Mouse (Mus musculus) MEL (cell line): ENCODE measurements at regions not wholly inside any gene's neighbourhood (a gene's known extent, or its start where the extent isn't known, plus 50 kb on each side); places are given as distances from the start of the nearest gene placed in this dataset.

Source experiments
- CTCF ChIP-seq, 3 experiments: IDR thresholded peaks in 2 of 3; conservative IDR thresholded peaks in 1 of 3; 2 replicates each; pipeline ENCODE4 v1.5.1; 2011 to 2012; ENCODE audit warnings: low read length in 3 of 3, low read depth in 2 of 3, mild to moderate bottlenecking in 2 of 3, improper control_type of control experiment in 1 of 3, inconsistent platforms in 1 of 3, mixed read lengths in 1 of 3, moderate library complexity in 1 of 3; ENCODE audit not compliant: control insufficient read depth in 1 of 3, insufficient read depth in 1 of 3, poor library complexity in 1 of 3, severe bottlenecking in 1 of 3
- EP300 ChIP-seq, 2 experiments: IDR thresholded peaks; 2 replicates each; pipeline ENCODE4 v1.6.1; 2011; ENCODE audit warnings: improper control_type of control experiment in 2 of 2, low read length in 2 of 2, low read depth in 1 of 2, mild to moderate bottlenecking in 1 of 2
- KAT2A ChIP-seq: conservative IDR thresholded peaks from 2 replicates; pipeline ENCODE4 v1.6.1; 2012; ENCODE audit warnings: low read depth, low read length, improper control_type of control experiment, inconsistent platforms
- MAFK ChIP-seq: IDR thresholded peaks from 2 replicates; pipeline ENCODE4 v1.6.1; 2011; ENCODE audit warnings: low read depth, mild to moderate bottlenecking, low read length, improper control_type of control experiment, borderline replicate concordance
- POLR2A ChIP-seq, 2 experiments: IDR thresholded peaks; 2 replicates each; pipeline ENCODE4 v1.6.1; 2011 to 2012; ENCODE audit warnings: low read length in 2 of 2, mild to moderate bottlenecking in 2 of 2, control low read depth in 1 of 2, improper control_type of control experiment in 1 of 2, low read depth in 1 of 2, moderate library complexity in 1 of 2; ENCODE audit not compliant: control insufficient read depth in 1 of 2, insufficient read depth in 1 of 2, poor library complexity in 1 of 2
- TCF12 ChIP-seq: IDR thresholded peaks from 2 replicates; pipeline ENCODE4 v1.6.1; 2014; ENCODE audit warnings: low read depth, mild to moderate bottlenecking, inconsistent platforms, low read length, improper control_type of control experiment, moderate library complexity
- USF1 ChIP-seq: IDR thresholded peaks from 2 replicates; pipeline ENCODE4 v1.6.1; 2014; ENCODE audit warnings: low read depth, mild to moderate bottlenecking, inconsistent platforms, low read length, improper control_type of control experiment, moderate library complexity
- ZKSCAN1 ChIP-seq: IDR thresholded peaks from 2 replicates; pipeline ENCODE4 v1.6.1; 2012; ENCODE audit warnings: low read depth, mild to moderate bottlenecking, inconsistent platforms, low read length, improper control_type of control experiment, moderate library complexity
- ZMIZ1 ChIP-seq: IDR thresholded peaks from 2 replicates; pipeline ENCODE4 v1.6.1; 2012; ENCODE audit warnings: low read depth, mild to moderate bottlenecking, inconsistent platforms, low read length, improper control_type of control experiment, moderate library complexity
- ZNF384 ChIP-seq: IDR thresholded peaks from 2 replicates; pipeline ENCODE4 v1.6.1; 2012; ENCODE audit warnings: low read depth, mild to moderate bottlenecking, inconsistent platforms, low read length, improper control_type of control experiment

DNA sequence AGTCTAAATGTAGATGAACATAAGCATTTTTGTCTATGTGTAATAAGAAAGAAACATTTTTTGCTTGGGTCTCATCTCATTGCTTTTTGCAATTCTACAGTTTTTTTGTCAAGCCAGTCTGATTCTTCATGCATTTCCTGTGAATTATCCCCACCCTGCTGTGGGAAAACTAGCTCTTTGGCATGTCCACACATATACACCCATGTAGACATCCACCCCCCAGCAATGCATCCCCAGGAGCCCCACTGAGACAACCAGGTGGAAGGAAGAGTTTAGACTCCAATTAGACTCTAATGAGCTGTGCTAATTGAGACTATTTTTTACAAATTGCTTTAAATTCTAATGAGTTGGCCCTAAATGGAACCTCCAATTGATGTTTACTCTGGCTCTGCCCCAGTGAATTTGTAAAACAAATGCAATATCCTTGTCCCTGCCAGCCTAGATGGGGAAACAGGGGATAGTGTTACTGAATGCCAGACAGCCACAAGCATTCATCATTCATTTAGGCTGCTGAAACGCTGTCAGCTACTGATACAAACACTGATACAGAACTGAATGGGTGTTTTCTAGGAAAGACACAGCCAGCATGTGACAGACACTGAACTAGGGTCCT, 328.7 kb upstream of the Gm26657 start:
- TF ChIP-seq POLR2A (IDR thresholded peaks at IDR 0.05; ENCODE audit: control insufficient read depth in 1 of 2, insufficient read depth in 1 of 2, low read depth in 1 of 2, low read length in 2 of 2, poor library complexity in 1 of 2) (no peak), MAFK (no peak), CTCF (IDR thresholded peaks at IDR 0.05 in 2 of 3, conservative IDR thresholded peaks at IDR 0.05 in 1 of 3; ENCODE audit: control insufficient read depth in 1 of 3, insufficient read depth in 1 of 3, low read depth in 2 of 3, low read length in 3 of 3, poor library complexity in 1 of 3, severe bottlenecking in 1 of 3) (no peak), ZMIZ1 (no peak), ZKSCAN1 (no peak), USF1 (no peak), ZNF384 (no peak), KAT2A (no peak), EP300 (IDR thresholded peaks at IDR 0.05; ENCODE audit: low read depth in 1 of 2, low read length in 2 of 2) (no peak), TCF12 (no peak)
